Comparison of ENCODE assay signal across 12 mouse cellular contexts in the genomic region with DNA sequence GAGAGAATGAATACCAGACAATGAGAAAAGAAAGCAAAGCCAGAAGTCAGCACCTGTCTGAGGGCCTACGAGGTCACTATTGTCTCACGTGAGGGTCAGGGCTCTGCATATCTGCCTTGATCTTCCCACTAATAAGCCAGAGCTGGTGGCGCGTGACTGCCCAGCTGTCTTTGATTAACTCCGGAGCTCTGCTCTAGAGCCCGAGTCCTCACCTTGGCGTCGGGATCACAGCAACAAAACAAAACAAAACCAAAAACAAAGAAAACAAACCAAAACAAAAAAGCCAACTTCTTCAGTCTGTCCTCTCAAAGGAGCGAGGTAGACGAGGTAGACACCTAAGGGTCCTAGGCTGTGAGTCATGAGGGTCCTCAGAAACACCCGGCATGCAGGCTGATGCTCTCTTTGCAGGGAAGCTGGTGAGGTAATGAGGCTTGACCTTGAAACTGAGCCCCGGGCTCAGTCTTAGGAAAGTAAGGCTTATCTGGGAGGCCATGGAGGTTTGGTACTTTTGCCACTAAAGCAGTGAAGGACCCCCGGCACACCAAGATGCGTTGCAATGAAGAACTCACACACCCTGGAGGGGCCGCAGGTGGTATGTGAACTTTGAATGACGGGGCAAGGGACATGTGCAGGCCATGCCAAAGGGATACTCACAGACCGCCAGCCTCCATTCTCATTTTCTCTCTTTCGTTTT. TPM values are rescaled to one million over a fixed set of nuclear protein-coding genes. Genes with fewer than 3 reads are reported as not detected.
DNase-seq lines count a peak whose midpoint lies in the region; ATAC-seq and TF ChIP-seq lines count a peak whose summit lies in the region.
"Had no signal": no experiment of that assay in that cellular context is flagged by ENCODE, and none has a peak within 500 bp of the region (broad histone marks: within the 10 kb centered on the region; RNA-seq: fewer than 3 reads in every experiment).

No protein-coding gene starts in this region.

- peak; percentile 31; the same call in 1 of the 2 replicates for ATAC-seq in intestine, postnatal 0 days
- ATAC-seq in intestine, embryonic 15.5 days: no peak
- no peak for ATAC-seq in limb, embryonic 11.5 days (ENCODE audit: insufficient number of reproducible peaks, low FRiP score, low TSS enrichment, low read depth)
- ATAC-seq in frontal cortex, adult (ENCODE audit: low TSS enrichment): no peak

- no peak overlapping the region for H3K4me3 ChIP-seq in intestine, postnatal 0 days (ENCODE audit: low read depth, low read length)
- H3K4me3 ChIP-seq in intestine, embryonic 15.5 days (replicated peaks): no peak overlapping the region
- no peak overlapping the region for H3K4me3 ChIP-seq in kidney, adult 2 months (ENCODE audit: insufficient read depth, low read depth, low read length)
- H3K4me3 ChIP-seq in limb, embryonic 11.5 days (ENCODE audit: low read depth, low read length): no peak overlapping the region
- H3K4me3 ChIP-seq: forebrain, embryonic 12.5 days; liver, embryonic 13.5 days had no signal

- TF ChIP-seq CTCF in intestine, postnatal 0 days (IDR thresholded peaks at IDR 0.05; ENCODE audit: low read depth): no peak
- no peak for TF ChIP-seq CTCF in kidney, adult 2 months (conservative IDR thresholded peaks at IDR 0.05; ENCODE audit: insufficient read depth, insufficient read length, low read depth, low read length)

- no peak overlapping the region for H3K4me2 ChIP-seq in intestine, postnatal 0 days (replicated peaks; ENCODE audit: low read depth)
- H3K4me2 ChIP-seq in intestine, embryonic 15.5 days (replicated peaks): no peak overlapping the region
- H3K4me2 ChIP-seq in limb, embryonic 11.5 days (ENCODE audit: low read depth, severe bottlenecking): no peak overlapping the region
- H3K4me2 ChIP-seq: forebrain, embryonic 12.5 days; liver, embryonic 13.5 days had no signal

- H3K9ac ChIP-seq in intestine, postnatal 0 days (ENCODE audit: low read depth, low read length): no peak overlapping the region
- no peak overlapping the region for H3K9ac ChIP-seq in intestine, embryonic 15.5 days
- no peak overlapping the region for H3K9ac ChIP-seq in limb, embryonic 11.5 days (ENCODE audit: low read length)
- H3K9ac ChIP-seq: forebrain, embryonic 12.5 days; liver, embryonic 13.5 days had no signal

- no peaks in the 10 kb centered on the region for H3K36me3 ChIP-seq in intestine, postnatal 0 days (ENCODE audit: control insufficient read depth, insufficient read depth)
- no peaks in the 10 kb centered on the region for H3K36me3 ChIP-seq in intestine, embryonic 15.5 days
- H3K36me3 ChIP-seq in kidney, adult 2 months (ENCODE audit: control insufficient read depth, insufficient read depth, low read length): no peaks in the 10 kb centered on the region
- no peaks in the 10 kb centered on the region for H3K36me3 ChIP-seq in limb, embryonic 11.5 days (ENCODE audit: control insufficient read depth, insufficient read depth, low read length)
- H3K36me3 ChIP-seq: forebrain, embryonic 12.5 days; liver, embryonic 13.5 days had no signal

- no peak overlapping the region for H3K27ac ChIP-seq in intestine, postnatal 0 days (ENCODE audit: low read depth, low read length)
- H3K27ac ChIP-seq in intestine, embryonic 15.5 days: no peak overlapping the region
- peak overlapping the region; percentile 79 for H3K27ac ChIP-seq in kidney, adult 2 months (ENCODE audit: insufficient read depth, low read depth, low read length)
- H3K27ac ChIP-seq in limb, embryonic 11.5 days (replicated peaks; ENCODE audit: low read depth, low read length): peak overlapping the region; percentile 66
- H3K27ac ChIP-seq: forebrain, embryonic 12.5 days had no signal

- H3K9me3 ChIP-seq in intestine, postnatal 0 days (ENCODE audit: control insufficient read depth): no peaks in the 10 kb centered on the region
- no peaks in the 10 kb centered on the region for H3K9me3 ChIP-seq in intestine, embryonic 15.5 days
- H3K9me3 ChIP-seq in limb, embryonic 11.5 days (ENCODE audit: control insufficient read depth, low read length): no peaks in the 10 kb centered on the region
- H3K9me3 ChIP-seq: forebrain, embryonic 12.5 days; liver, embryonic 13.5 days had no signal

- DNase-seq in R1 (ENCODE audit: low read depth, low spot score): peak; percentile 76
- peak; percentile 89 for DNase-seq in kidney, adult 2 months
- DNase-seq in limb, embryonic 11.5 days (ENCODE audit: low spot score): peak; percentile 80
- no peak for DNase-seq in left cerebral cortex, postnatal 25 days (ENCODE audit: low spot score in 2 of 2)
- DNase-seq in adrenal gland, postnatal 25 days: no peak
- DNase-seq: layer of hippocampus, adult 9-11 months; liver, embryonic 13.5 days; thymus, adult 2 months had no signal

- no peaks in the 10 kb centered on the region for H3K4me1 ChIP-seq in intestine, postnatal 0 days (replicated peaks; ENCODE audit: control insufficient read depth, insufficient read depth, low read length)
- peaks cover 11% of the 10 kb centered on the region; the same call in 1 of the 2 replicates for H3K4me1 ChIP-seq in intestine, embryonic 15.5 days (replicated peaks)
- H3K4me1 ChIP-seq in kidney, adult 2 months (ENCODE audit: control insufficient read depth, insufficient read depth, low read length): peaks cover 18% of the 10 kb centered on the region; the same call in 1 of the 2 replicates
- H3K4me1 ChIP-seq in limb, embryonic 11.5 days (ENCODE audit: control insufficient read depth, insufficient read depth, low read length): peaks cover 8% of the 10 kb centered on the region; the same call in 1 of the 2 replicates

- no peaks in the 10 kb centered on the region for H3K27me3 ChIP-seq in intestine, postnatal 0 days (replicated peaks; ENCODE audit: control insufficient read depth, insufficient read depth, low read length)
- no peaks in the 10 kb centered on the region for H3K27me3 ChIP-seq in intestine, embryonic 15.5 days (replicated peaks)
- no peaks in the 10 kb centered on the region for H3K27me3 ChIP-seq in kidney, adult 2 months (replicated peaks; ENCODE audit: control insufficient read depth, insufficient read depth, low read length)
- H3K27me3 ChIP-seq in limb, embryonic 11.5 days (ENCODE audit: control insufficient read depth, insufficient read depth, low read length): no peaks in the 10 kb centered on the region
- H3K27me3 ChIP-seq: forebrain, embryonic 12.5 days; liver, embryonic 13.5 days had no signal

- whole genome bisulfite sequencing in intestine, postnatal 0 days: 65% methylated on average over 18 of the region's 18 CpGs
- 78% methylated on average over 18 of the region's 18 CpGs for WGBS in intestine, embryonic 15.5 days
- 41% methylated on average over 18 of the region's 18 CpGs for WGBS in kidney, adult 2 months
- 41% methylated on average over 18 of the region's 18 CpGs for WGBS in limb, embryonic 11.5 days

- TF ChIP-seq POLR2A in kidney, adult 2 months (IDR thresholded peaks at IDR 0.05; ENCODE audit: low read depth, low read length): no peak

- intact Hi-C loops in left cerebral cortex, postnatal 25 days (cut with DNase I): no loop called here

RNA-seq across cellular contexts. Expression of gene Tnfsfm13, which starts 18.9 kb away (rescaled TPM):
- polyA plus RNA-seq in intestine, postnatal 0 days (2015; fragmentation: Nextera tagmentation; extraction: Ambion mirVana): 4.1 and 4.8 TPM in 2 replicates
- 2.6 and 3.1 TPM in 2 replicates for polyA plus RNA-seq in intestine, embryonic 15.5 days (2015; fragmentation: Nextera tagmentation; extraction: Ambion mirVana)
- 11.0 and 11.6 TPM in 2 replicates for polyA plus RNA-seq in kidney, adult 2 months (2012; rRNA removed)
- 1.1 and 1.3 TPM in 2 replicates for polyA plus RNA-seq in limb, embryonic 11.5 days (2014; fragmentation: Nextera tagmentation; extraction: Ambion mirVana)
- total RNA-seq in left cerebral cortex, postnatal 25 days (2021): 1 to 10 TPM; 1.9 to 2.2 TPM
- 3.8 and 4.6 TPM in 2 replicates for total RNA-seq in adrenal gland, postnatal 25 days (2021)

RNA-seq across cellular contexts. Expression of gene Tnfsf12, which starts 19.1 kb away (rescaled TPM):
- 6.6 and 7.2 TPM in 2 replicates for polyA plus RNA-seq in intestine, postnatal 0 days (2015; fragmentation: Nextera tagmentation; extraction: Ambion mirVana)
- polyA plus RNA-seq in intestine, embryonic 15.5 days (2015; fragmentation: Nextera tagmentation; extraction: Ambion mirVana): 6.6 and 7.0 TPM in 2 replicates
- 55.5 and 65.1 TPM in 2 replicates for polyA plus RNA-seq in kidney, adult 2 months (2012; rRNA removed)
- polyA plus RNA-seq in limb, embryonic 11.5 days (2014; fragmentation: Nextera tagmentation; extraction: Ambion mirVana): 2.6 and 3.3 TPM in 2 replicates
- 1 to 10 TPM; 8.6 to 8.9 TPM for total RNA-seq in left cerebral cortex, postnatal 25 days (2021)
- 16.6 and 25.6 TPM in 2 replicates for total RNA-seq in adrenal gland, postnatal 25 days (2021)

RNA-seq across cellular contexts. Expression of gene Tnfsf13, which starts 29.2 kb away (rescaled TPM):
- 1.6 and 1.8 TPM in 2 replicates for polyA plus RNA-seq in intestine, postnatal 0 days (2015; fragmentation: Nextera tagmentation; extraction: Ambion mirVana)
- 0.33 and 0.54 TPM in 2 replicates for polyA plus RNA-seq in intestine, embryonic 15.5 days (2015; fragmentation: Nextera tagmentation; extraction: Ambion mirVana)
- 3.8 and 4.1 TPM in 2 replicates for polyA plus RNA-seq in kidney, adult 2 months (2012; rRNA removed)
- not detected in 2 replicates for polyA plus RNA-seq in limb, embryonic 11.5 days (2014; fragmentation: Nextera tagmentation; extraction: Ambion mirVana)
- total RNA-seq in left cerebral cortex, postnatal 25 days (2021): 1 to 10 TPM; 2.0 to 2.7 TPM
- 3.8 and 4.1 TPM in 2 replicates for total RNA-seq in adrenal gland, postnatal 25 days (2021)
- polyA plus RNA-seq: liver, embryonic 13.5 days had no signal

RNA-seq across cellular contexts. Expression of gene Senp3, which starts 32.9 kb away (rescaled TPM):
- polyA plus RNA-seq in intestine, postnatal 0 days (2015; fragmentation: Nextera tagmentation; extraction: Ambion mirVana): 26.7 and 27.6 TPM in 2 replicates
- 62.1 and 63.9 TPM in 2 replicates for polyA plus RNA-seq in intestine, embryonic 15.5 days (2015; fragmentation: Nextera tagmentation; extraction: Ambion mirVana)
- polyA plus RNA-seq in kidney, adult 2 months (2012; rRNA removed): 41.8 and 43.5 TPM in 2 replicates
- polyA plus RNA-seq in limb, embryonic 11.5 days (2014; fragmentation: Nextera tagmentation; extraction: Ambion mirVana): 125 and 127 TPM in 2 replicates
- total RNA-seq in left cerebral cortex, postnatal 25 days (2021): 10 to 100 TPM; 94.3 to 97.5 TPM
- total RNA-seq in adrenal gland, postnatal 25 days (2021): 91.6 and 91.8 TPM in 2 replicates

RNA-seq across cellular contexts. Expression of gene Eif4a1, which starts 42.6 kb away (rescaled TPM):
- 279 and 291 TPM in 2 replicates for polyA plus RNA-seq in intestine, postnatal 0 days (2015; fragmentation: Nextera tagmentation; extraction: Ambion mirVana)
- 517 and 559 TPM in 2 replicates for polyA plus RNA-seq in intestine, embryonic 15.5 days (2015; fragmentation: Nextera tagmentation; extraction: Ambion mirVana)
- polyA plus RNA-seq in kidney, adult 2 months (2012; rRNA removed): 200 and 244 TPM in 2 replicates
- 759 and 892 TPM in 2 replicates for polyA plus RNA-seq in limb, embryonic 11.5 days (2014; fragmentation: Nextera tagmentation; extraction: Ambion mirVana)
- total RNA-seq in left cerebral cortex, postnatal 25 days (2021): 100 to 1,000 TPM; 323 to 328 TPM
- total RNA-seq in adrenal gland, postnatal 25 days (2021): 624 and 654 TPM in 2 replicates

Comparison
In these comparisons a context has a peak if more than half of its experiments do, and no peak if none do; other contexts are left out.
1. H3K27ac ChIP-seq: peak in kidney, adult 2 months (single experiment) and limb, embryonic 11.5 days (single experiment); none in intestine, postnatal 0 days (single experiment) and intestine, embryonic 15.5 days (single experiment).
2. DNase-seq: peak in R1 (single experiment), kidney, adult 2 months (single experiment) and limb, embryonic 11.5 days (single experiment); none in left cerebral cortex, postnatal 25 days (0 of 2) and adrenal gland, postnatal 25 days (single experiment).